Mouse (Mus musculus) heart, adult 8-10 months (tissue): ENCODE measurements around the gene Lrch1. TPM values are rescaled to one million over a fixed set of nuclear protein-coding genes. Genes with fewer than 3 reads are reported as not detected.

Experiments used
- DNase-seq: peaks from one replicate; pipeline ENCODE4 v3.0.0; 2022; ENCODE audit warnings: low spot score
- total RNA-seq, 4 experiments: library from RNA; stranded (reverse); gene quantifications; 2 replicates each; pipeline ENCODE4 v1.2.4; 2022

The Lrch1 gene
- 10 to 100 TPM; 13.3 to 14.7 (median 14.6) TPM for total RNA-seq

DNA sequence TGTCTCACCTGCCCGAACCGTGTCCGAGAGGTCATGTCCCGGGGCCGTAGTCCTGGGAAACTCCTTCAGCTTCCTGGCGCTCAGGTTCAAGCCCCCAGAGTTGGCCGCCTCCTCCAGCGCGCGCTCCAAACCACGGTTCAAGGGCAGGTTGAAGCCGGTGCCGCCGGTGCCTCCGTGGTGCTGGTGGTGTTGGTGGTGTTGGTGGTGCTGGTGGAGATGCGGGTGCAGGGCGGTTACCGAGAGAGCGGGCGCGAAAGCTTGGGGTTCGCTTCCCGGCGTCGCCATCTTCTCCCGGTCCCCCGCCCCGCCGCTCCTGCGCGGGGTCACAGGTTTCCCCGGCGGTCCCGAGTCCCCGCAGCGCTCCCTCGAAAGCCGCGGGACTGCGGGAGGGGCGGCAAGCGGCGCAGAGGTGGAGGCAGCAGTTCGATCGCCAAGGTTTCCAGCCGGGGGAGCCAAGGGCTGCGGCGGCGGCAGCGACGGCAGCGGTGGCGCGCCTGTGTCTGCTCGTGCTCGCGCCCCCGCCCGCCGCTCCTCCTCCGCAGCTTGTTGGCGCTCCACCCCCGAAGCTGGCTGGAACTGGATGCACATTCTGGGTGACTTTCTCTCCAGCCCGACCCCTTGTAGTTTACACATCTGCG, at the start of gene Lrch1:
Lrch1 (minus strand) TSS at position 501 of the 638 bp plus-strand sequence.
- peak; percentile 76 for DNase-seq

DNA sequence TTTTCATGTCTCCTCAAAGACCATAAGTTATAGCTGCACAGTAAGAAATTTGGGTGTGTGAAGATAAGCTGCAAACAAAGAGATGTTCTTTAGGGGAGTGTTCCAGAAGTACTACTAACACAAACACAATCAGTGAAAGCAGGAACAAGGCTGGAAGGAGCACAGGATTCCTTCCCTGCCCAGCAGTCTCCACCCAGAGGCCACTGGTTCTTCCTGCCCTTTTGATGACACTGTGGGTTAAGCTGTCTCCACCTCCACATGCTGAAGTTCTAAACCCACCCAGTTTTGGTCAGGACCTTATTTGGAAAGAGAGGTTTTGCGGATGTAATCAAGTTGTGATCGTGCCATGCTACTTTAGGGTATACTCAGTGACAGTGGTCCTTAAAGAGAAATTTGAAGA, 49.4 kb upstream of the Lrch1 start:
- DNase-seq, result no peak

DNA sequence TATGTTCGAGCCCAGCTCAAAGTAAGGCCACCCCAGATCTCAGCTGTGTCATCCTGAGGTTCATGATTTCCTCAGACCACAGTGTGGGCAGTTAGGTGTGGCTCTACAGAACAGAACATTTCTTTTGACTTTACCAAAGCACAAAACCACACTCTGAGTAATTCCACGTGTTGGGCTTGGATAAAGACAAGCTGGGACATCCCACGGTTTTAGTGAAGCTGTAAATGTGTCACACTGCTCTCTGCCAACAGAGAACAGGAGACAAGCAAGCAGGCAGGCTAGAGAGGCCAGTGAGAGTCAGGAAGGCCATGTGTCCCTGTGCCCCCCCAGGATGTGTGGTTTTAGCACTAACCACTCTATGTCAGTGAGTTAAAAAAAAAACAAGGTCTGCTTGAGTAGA, 48.9 kb upstream of the Lrch1 start:
- no peak for DNase-seq

DNA sequence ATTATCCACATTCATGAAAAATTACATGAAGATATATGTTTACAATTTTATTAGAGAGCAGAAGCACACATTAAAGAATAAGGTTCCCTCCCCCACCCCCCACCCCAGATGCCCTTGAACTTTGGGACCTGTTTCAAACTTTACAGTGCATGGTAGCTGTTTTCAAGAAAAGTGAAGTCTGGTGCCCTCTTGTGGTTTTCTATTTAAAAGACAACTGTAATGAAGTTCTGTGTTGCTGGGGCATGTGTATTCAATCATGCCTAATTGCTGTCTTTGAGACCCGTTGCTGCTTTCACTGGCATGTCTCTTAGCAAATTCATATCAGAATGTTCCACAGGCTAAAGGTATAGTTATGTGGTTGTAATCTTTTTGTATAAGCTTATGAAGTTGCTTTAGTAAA, 42.8 kb upstream of the Lrch1 start:
- DNase-seq, result peak; percentile 74

DNA sequence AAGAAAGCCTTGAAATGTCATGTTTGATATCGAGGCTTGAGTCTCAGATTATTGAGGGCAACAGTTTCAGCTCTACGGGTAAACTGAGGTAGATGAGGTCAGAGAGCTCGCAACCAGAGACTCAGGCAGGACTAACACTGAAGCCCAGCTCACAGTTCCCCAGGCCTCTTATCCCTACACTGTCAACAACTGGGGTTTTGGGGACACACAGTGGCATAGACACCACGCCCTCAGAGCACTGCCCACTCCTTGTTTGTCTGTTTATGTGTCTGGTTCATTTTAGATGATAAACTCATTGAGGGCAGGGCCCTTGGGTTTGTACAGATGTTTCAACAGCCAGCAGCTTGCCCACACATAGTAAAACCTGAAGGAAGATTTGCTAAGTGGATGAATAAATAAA, 42.2 kb upstream of the Lrch1 start:
- no peak for DNase-seq

DNA sequence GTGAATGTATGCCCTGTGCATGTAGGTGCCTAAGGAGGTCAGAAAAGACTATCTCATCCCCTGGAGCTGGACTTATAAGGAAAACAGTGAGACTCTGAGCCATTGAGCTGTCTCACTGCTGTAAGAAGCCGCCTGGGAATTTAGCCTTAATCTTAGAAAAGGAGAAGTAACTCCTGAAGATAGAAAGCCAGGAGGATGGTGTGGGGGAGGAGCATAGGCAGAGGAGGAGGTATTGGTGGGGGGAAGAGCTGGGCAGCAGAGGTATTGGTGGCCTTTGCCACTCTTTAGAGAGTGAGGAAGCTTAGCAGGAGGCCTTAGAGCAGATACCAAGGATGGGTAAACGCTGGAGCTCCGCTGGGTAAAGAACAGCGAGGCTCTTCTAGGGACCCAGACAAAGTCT, 41.6 kb upstream of the Lrch1 start:
- no peak for DNase-seq

DNA sequence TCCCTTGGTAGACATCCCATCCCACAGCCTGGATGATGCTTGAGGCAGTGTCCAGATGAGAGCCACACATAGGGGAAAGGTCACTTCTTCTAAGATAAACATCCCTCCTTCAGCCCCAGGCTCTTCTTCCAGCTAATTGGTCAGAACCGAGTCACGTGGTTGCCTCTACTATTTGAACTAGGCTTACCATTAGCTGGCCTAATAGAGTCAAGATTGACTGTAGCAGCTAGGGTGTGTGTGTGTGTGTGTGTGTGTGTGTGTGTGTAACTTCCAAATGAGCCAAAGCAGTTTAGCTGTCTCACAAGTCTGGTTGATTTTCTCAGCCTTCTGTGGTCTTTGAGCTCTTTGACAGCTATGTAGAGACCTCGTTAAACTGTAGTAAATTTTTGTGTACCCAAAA, 38.9 kb upstream of the Lrch1 start:
- DNase-seq, result no peak

DNA sequence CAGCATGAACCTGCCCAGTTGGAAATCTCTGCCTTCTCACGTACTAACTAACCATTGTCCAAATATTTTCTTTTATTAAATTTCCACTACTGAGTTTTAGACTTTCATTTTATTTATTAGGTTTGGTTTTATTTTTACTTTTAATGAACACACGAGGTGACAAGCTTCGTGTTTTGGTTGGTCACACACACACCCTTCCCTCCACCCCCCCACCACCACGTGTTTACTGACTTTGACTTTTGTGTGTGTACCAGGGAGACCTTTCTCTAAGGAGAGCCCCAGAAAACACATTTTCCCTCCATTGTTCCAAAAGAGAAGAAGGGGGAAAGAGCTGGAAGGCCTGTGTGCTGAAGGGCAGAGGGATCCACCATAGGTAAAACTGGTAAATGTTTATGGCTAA, 38.0 kb upstream of the Lrch1 start:
- no peak for DNase-seq

DNA sequence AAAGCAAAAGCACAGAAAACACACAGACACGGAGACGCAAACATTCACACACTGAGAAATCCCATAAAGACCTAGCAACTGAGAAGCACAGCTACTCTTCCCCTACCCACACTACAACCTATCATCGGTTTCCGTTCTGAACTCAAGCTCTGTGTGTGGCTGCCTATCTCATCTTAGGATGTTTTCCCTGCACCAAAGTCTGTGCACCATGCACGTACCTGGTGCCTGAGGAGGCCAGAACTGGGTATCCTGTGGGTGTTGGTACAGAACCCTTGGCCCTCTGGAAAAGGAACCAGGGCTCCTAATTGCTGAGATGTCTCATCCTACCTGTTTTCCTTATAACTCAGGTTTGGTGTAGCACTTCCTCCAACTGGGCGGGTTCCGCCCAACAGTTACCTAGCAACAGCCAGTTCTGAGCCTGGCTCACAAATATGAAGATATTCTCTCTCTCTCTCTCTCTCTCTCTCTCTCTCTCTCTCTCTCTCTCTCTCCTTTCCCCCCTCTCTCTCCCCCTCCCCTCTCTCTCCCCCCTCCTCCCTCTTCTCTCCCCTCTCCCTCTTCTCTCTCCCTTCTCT, 37.2 kb upstream of the Lrch1 start:
- DNase-seq, result no peak

DNA sequence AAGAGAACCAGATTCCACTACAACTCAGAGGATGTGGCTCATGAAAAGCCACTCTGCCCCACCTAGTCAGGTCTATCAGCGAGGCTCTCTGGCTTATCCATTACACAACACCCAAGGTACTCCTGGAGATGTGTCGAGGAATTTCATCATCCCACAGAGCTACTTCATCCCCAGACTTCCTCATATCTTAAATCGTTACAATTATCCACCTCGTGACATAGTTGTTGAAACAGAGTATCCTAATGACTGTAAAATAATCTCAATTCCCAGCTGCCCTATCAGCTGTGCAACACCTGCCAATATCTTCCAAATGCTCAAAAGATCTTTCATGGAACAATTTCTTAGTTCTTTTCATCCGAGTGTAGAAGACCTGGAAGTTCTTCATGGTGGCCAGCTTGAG, 35.4 kb upstream of the Lrch1 start:
- no peak for DNase-seq

DNA sequence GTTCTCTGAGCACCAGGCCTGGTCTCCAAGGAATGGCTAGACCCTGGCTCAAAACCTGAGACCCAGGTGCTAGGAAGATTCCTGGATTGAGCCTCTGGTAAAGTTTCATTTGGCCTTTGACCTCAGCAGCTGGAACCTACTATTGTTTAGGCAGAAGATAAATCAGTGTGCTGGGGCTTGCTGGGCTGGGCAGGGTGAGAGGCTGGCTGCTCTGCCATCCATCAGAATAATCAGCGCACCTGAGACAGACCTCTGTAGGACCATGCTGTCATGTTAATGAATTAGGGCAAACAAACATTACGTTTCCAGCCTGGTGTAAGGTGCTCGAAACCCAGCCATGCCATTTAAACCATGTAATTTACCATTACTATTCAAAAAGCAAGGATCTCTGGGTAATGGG, 33.3 kb upstream of the Lrch1 start:
- DNase-seq, result no peak

DNA sequence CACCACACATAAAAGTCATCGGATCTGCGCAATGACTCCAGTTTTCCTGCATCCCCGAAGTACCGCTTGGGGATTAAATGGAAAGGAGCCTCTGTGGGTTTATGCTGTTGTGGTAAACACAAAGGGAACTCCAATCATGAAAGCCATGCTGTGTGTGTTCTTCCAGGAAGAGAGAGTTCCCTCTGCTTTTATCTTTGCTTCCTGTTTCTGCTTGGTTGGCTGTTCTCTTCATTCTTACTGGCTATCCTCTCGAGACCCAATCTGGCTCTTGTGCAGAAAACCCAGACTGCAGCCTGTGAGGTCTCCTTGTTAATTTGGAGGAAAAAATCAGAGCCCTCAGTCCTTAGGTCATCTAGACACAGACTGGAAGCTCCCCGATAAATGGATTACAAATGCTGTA, 29.3 kb upstream of the Lrch1 start:
- DNase-seq, result peak; percentile 33

DNA sequence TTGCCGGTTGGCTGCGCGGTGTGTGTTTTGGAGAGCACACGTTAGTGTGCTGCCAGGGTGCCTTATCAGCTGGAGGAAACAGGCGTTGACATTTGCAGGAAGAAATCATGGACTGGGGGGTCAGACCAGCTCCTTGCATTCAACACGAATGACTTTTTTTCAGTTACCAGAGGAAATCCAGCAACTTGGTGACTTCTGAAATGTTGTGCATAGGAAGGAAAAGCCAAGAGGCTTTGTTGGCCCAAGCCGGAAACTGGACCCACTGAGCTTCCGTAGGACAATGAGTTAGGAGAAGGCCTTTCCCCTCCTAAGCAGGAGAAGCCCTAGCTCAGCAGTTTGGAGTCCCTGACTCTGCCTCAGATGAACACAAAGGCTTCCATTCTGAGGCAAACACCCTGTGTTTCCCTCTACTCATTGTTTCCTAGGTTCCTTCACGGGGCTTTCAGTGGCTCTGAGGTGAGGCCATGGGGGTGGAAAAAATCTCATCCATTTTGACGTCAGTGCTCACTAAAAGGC, 26.5 kb upstream of the Lrch1 start:
- DNase-seq, result peak; percentile 48

DNA sequence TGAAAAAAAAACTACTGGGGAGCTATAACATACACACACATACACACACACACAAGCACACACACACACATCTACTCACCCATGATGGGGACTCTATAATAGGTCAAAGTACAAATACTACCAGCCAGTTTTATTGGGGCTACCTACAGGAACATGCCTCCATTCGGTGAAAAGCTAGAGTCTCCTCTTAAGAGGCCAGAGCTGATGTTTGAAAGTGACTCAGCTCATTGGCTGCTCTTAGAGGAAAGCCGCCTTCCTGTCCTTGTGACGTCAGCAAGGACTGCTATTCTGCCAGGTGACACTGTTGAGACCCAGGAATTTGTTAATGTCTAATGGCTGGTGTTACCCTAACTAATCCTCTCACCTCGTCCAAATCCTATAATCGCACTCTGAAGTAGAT, 25.0 kb upstream of the Lrch1 start:
- no peak for DNase-seq

DNA sequence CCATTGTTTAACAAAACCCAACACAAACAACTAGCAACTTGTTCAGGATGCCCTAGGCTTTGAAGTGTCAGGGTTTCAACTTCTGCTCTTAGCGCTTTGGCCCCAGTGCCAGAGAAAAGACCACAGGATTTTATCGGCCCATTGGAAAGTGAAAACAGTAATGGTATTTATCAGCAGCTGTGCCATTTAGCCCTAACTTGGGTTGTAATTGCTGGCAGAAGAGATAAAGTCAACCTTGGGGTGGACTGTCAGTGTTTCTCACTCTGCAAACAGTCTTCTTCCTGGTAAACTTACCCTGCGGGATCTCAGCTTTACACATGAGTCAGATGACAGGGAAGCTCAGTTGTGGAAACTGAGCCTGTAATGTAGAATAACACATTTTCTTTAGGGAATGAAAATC, 24.5 kb upstream of the Lrch1 start:
- no peak for DNase-seq

DNA sequence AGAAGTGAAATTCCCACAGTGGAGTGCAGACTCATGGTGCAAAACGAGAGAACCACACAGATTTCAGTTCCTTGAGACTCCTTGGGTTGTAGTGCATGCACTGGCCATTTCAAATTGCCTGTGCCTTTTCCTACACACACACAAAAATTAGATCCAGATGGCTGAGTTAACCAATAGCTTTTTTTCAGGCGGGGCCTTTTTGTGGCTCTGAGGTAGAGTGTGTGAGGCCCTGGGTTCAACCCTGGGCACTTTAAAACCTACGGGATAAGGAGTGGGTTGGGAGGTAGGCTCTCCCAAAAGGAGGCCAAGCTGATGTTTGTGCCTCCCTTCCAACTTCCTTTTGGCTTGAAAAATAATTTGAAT, 15.7 kb upstream of the Lrch1 start:
- no peak for DNase-seq

DNA sequence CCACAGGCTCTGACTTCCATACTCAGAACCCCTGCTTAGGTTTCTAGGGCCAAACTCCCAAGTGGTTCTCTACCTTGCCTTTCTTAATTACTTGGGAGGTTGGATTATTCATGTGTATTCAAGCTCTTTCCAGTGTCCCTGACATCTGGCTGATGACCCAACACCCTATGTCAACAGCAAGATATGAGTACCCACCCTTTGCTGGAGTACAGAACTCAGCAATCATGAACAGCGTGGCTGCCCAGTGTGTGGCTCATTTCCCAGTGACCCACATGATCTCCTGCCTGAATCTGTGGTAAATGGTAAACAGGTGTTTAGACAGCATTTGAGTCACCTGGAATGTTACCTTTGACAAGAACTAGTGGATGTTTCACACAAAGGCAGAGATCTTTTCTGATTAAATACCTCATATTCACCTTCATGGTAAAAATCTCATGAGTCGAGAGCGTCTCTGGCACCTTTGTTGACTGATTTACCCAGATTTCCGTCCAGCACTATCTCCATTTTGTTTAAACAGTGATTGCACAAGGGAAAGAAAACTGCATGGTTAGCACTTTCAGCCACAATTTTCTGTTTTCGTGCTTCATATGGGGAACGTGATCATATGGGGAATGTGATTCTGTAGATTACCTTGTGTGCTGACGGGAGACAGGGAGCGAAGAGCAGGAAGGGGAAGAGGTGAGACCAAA, 15.2 kb upstream of the Lrch1 start:
- DNase-seq, result no peak

DNA sequence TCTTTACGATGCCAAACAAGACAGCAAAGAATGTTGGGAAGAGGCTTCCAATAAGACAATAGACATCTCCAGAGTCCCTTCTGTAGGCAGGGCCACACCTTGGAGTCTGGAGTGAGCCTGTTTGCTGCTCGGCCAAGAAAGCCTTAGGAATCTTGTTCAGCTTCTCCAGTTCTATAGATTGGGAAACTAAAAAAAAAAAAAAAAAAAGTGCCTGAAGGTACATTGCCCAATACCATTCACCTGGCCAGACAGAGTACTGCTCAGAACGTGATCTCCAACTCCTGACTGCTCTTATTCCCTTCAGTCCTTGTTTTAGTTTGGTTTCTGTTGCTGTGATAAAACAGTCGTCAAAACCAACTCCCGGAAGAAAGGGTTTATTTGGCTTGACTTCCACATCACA, 12.9 kb upstream of the Lrch1 start:
- no peak for DNase-seq

DNA sequence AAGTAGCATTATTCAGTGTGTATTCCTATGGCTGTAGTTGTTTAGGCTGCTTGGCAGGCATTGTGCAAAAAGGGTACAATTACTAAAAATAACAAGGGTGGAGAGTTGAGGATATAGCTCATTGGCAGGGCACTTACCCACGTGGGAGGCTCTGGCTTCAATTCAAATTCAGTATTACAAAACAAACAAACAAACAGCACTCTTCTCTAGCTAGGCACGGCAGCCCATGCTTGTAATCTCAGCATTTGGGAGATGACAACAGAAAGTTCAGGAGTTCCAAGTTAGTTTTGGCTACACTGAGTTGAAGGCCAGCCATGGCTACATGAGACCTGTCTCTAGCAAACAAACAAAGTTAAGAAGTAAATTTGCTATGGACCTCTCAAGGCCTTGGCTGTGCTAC, 9.0 kb upstream of the Lrch1 start:
- DNase-seq, result no peak

DNA sequence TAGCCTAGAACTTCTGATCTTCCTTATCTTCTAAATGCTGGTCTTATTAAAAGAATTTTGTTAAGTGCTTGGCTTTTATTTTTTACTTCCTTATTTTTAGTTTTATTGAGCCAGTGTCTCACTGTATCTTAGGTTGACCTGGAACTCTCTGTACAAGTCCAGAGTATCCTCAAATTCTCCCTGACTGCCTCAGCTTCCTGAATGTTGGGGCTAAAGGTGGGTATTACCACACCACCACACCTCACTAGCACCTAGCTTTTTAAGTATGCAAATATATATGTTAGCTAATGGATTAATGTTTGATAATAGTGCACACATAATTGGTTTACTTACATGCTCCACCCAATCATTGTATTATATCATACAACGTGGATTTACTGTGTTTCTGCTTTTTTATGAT, 8.6 kb upstream of the Lrch1 start:
- DNase-seq, result no peak

DNA sequence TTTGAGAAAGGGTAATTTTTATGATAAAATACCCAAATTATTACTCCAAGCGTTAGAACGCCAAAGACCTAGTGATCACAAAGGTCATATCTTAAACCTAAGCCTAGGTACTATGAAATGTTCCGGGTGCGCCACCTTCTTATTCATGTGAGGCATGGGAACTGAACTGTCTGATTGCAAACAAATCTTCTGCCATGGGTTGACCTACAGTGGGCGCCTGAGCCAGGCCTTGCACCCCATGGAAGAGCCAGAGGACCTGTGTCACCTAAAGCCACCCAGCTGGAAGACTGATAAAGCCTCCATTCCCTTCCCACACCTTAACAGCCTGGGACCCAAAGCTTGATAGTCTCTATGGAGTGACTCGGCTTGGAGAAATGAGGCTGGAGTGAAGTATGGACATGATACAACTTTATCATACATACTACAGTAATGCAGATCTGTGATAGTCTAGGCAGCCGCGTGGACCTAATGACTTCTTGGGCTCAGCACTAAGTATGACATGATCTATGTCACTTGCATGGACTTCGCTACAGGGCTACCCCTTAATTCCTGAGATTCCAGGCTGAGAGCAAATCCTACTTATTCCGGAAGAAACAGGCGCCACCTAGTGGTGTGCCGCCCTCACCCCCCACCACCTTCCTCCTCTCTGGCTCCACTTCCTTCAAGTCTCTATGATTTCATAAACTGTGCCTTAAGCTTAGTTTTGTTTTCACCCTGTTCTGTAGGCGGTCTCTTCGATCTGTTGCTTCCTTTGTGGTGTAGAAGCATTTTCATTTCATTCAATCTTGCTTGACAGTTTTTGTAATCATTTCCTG, 957 bp upstream of the Lrch1 start:
- DNase-seq, result peak; percentile 56

DNA sequence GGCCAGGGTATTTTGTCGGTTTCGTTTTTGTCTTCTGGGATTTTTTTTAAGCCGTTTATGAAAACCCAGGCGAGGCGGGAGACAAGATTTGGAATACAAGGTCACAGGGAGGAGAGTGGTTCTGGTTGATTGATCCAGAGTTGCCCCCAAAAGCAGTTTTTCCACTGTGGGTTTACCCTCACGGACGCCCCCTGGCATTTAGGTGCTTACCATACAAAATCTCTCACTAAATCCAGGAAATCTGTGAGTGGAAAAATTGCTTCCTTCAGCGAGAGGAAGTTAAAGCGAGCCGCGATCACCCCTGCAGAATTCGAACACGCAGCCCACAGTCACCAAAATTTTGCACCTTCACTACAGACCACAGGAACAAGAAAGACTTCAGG, 329 bp upstream of the Lrch1 start:
- no peak for DNase-seq
